Mouse (Mus musculus) gastrocnemius, postnatal 10 days (tissue): Measurements from ENCODE around the gene Ntng1. TPM values are rescaled to one million over a fixed set of nuclear protein-coding genes. Genes with fewer than 3 reads are reported as not detected.
"Not testable (repeated sequence)": the region's sequence is repeated elsewhere in the genome, so short reads cannot be mapped to it uniquely, and the experiment has no call there.

Source experiments
- DNase-seq: peaks from one replicate; pipeline ENCODE4 v3.0.0; 2021; ENCODE audit warnings: mixed read lengths
- total RNA-seq, 2 experiments: library from RNA; stranded (reverse); gene quantifications; 2 replicates each; pipeline ENCODE4 v1.2.3; 2021

Gene Ntng1
- total RNA-seq, 2 experiments from 2014 or later: 1.1 to 2.1 TPM

DNA sequence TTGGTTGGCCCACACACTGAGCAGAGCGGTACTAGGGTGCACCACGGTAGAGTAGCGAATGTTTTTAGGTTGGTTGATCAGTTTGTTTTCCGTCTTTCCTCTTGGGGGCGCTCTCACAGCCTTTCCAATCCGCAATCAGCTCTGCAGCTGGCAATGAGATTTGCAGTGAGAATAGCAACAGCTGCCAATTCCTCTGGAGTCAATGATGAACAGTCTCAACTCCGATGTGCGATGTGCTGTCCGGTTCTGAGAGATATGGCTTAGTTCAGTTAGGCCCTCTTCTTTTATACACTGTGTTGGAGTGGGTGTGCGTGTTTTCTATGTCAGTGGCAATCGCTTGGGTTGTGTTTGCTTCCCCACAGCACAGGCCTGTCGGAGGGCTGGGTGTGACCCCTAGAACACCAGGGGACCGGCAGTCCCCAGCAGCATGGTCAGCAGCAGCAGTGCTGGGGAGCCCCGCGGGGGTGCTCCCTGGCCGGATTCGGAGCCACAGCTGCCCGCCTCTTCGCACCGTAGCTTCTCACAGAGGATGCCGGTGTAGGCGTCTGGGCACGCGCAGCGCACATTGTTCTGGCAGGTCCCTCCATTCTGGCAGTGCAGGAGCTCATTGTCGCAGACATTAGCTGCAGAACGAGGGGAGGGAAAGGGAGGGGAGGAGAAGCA is 361.4 kb downstream of the Ntng1 start:
- peak; percentile 40 for DNase-seq

DNA sequence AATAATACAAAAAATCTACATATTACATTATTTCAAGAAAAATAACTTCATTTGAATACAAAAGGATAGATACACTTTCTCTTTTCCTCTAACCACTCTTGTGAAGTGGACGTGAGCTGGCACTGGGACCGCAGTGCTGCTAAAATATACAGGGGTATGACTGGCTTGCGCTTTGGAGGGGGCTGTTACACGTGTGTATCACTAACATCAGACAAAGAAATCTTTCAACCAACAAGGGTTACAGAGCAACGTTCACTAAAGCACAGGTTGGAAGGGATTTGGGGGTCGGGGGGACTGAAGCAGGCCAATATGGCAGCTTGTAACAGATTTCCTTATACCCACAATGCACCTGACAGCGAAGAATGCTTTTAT is 361.9 kb downstream of the Ntng1 start:
- DNase-seq: no peak

DNA sequence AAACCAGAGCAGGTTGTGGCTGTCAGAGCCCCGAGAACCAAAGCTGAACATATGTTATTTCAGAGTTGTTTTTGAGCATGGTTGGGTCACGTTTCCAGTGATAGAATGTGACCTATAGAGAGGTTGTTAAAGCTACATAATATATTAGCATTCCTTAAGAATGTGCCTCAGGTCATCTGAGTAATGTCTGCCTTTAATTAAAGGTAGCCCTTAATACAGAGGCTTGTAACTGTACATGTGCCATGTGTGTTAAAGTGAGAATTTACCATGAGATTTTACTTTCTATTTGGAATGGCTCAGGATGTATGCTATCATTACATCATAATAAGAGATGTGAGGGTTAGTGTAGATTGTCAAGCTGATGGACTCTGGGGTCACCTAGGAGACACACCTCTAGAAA is 368.6 kb downstream of the Ntng1 start:
- no peak for DNase-seq

DNA sequence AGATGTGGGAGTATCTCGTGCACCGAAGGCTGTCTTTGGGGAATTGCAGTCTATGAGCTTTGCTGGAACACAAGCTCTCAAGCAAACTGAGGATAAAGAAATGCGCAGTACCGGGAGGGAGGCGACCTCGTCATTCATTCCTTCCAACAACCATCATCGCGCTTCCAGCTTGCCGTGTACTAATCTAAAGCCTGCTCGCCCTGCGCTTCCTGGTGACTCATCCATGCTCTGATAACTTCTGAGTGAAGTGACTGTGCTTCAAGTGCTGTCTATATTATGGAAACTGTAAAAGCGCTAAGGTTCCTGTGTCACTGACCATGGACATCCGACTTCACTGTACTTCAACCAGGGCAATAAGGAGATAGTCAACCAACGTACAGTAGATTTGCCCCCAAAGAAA is 371.7 kb downstream of the Ntng1 start:
- no peak for DNase-seq

DNA sequence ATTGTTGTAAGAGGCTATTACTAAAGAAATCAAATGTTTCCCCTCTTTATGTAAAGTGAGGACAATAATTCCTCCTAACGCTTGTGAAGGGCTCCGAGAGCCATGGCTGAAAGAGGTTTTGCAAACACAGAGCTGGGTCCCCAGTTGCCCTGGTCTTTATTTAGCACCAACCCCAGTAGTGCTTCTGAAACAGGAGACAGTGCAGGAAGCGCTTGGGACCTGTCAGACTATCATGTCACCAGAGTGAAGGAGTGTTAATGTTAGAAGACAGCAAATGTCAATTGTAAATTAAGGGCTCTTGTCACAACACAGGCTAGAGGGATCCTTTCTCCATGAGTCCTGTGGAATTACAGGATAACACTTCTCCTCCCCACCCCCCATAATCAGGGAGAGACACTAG is 376.9 kb downstream of the Ntng1 start:
- DNase-seq: no peak

DNA sequence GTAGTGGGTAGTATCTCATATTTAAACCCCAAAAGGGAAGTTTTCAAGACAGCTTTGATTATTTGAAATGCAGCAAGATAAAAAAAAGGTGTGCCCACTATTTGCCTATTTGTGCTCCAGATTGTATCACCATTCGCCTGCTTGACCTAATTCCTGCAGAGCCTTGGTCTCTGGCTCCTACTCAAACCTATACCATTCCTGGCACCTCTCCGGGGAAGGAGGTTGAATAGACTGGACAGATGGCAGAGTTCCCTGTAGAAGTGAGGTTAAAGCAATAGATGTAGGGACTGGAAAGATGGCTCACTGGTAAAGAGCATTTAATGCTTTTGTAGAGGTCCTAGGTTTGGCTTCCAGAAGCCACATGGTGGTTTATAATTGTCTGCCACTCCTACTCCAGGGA is 378.2 kb downstream of the Ntng1 start:
- no peak for DNase-seq

DNA sequence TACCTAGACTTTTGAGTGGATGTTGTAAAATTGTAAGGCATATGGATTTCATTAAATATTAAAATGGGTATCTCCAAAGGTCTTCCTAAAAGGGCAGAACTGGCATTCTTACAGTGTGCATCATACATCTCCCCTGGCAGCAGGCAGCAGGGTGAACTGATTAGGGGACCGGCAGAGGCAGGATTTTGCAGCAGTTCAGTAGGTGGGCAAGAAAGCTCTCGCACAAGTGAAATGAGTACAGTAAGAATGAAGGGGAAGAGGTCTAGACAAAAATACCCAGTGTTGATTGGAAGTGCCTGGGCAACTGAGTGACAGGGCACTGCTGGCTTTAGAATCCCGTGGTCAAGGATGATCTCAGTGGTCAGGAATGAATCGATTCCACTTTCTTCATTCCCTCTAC is 378.7 kb downstream of the Ntng1 start:
- no peak for DNase-seq

DNA sequence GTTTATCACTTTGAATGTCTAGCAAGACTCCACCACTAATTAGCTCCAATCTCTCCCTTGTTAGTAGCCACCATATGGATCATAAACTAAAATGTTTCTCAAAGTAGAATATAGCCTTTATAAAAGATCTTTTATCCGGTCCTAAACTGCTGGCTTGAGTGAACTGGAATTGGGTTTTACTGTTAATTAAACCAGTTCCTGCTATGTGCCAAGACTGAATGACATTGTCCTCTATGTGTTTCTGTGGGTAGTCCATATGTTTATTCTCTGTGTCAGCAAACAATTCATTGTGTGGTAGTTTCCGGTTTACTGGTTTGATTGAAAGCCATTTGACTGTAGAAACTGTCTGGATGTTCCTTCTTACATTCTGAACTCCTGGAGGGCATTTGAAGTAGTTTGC is 387.4 kb downstream of the Ntng1 start:
- no peak for DNase-seq

DNA sequence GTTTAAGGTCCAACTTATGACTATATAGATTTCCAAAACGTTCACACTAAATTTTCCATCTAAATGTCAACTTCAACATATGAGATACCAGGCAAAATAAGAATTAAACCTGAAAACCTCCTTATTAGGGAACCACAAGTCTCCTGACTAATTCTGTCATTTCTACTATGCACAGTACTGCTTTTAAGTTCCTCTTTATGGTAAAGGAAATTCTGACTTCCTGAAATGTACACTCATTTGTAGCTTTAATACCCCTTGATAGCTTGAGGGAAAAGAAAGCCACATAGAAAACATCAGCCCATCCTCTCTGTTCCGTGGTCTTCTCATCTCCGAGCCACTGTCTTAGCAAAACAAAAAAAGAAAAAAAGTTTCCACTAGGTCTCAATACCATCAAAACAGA is 396.2 kb downstream of the Ntng1 start:
- DNase-seq: not testable (repeated sequence)

DNA sequence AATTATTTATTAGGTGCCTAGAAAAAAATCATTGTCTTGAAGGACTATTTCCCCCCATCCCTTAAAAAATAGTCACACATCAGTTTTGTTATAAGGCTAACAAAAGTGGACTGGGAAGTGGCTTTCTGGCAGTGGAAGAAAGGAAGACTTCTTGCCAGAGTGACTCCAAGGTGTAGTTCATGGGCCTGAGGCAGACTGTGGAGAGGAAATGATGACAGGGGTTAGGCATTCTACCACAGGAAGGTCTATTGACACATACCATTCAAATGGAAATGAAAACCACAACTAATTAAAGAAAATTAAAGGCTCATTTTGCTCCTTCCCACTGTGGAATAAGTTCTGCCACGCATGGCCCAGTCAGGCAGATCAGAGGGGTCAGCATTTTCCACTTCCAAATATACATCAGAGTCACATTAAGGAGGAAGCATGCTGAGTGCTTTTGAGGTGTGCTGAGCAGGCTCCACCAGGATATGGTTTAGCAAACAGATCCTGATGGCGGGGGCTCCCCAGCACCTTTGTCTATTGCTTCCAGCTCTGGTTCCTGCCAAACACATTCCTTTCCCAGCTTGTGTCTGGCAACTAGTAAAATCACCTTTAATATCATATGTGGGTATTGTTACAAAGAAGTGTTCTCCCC is 403.2 kb downstream of the Ntng1 start:
- DNase-seq: no peak

DNA sequence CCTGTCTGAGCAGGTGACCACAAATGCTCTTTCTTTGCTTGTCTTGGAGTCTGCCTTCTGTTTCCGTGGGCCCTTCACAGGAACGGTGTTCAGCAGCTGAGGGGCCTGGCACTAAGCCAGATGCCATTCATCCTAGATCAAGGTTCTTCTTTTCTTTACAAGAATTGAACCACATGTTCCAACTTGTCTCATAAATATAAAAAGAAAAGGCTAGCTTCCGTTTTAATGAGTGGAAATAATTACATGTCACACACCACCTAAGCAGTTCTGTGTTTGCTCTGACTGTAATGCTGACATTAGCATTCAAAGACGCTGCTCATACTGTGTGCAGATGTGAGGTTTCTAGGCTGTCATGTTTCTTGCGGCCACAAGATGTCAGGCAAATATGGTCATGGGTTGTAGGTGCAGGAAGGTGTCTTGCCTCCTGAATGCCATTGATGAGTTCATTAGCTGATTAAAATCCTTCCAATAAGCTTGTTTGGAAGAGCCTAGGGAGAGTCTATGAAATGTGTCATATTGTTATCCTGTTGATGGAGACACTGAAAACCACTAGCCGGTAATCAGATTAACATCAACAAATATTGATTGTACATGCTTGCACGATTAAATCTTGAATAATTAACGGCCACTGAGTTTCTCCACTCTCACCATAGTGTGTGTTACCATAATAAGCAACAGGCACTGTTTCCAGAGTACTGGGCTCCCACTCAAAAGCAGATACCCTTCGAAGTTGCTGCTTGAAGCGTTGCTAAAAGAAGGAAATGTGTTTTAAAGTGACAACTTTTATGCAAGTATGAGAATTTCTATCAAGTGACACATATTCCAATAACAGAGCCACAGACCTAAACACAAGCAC is 411.3 kb downstream of the Ntng1 start:
- no peak for DNase-seq

DNA sequence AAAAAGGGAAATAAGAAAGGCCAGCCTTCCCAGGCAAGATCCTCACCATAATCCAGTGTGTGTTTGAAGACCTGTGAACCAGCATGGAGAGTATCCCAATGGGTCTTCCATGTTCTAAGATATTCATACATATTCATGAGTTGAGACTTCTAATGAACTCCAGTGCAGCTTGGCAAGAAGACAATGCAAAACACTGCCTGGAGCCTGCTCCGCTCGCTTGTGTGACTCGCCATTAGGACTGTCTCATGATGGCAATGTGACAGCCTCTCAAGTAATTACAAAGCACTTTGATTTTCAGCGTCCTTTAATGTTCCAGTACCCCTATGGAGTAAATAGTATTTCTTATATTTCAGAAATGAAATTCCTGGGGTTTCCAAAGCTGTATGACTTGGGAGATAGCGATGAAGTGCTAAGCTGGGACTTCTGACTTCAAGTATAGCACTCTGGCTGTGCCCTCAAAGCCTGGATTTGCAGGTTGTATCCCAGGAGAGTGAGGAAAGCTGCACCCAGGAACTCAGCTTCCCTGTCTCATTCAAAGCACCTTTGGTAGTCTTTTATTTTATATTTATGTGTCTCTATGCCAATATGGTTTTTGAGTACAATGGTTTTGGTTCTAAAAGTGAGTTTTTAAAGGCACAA is 412.1 kb downstream of the Ntng1 start:
- no peak for DNase-seq

Other genes with a start within 250 kb of the Ntng1 start
- gene Prmt6, start 107.0 kb upstream of the Ntng1 start, total RNA-seq: 1 to 10 TPM; 5.2 to 5.6 TPM